Mouse (Mus musculus): ENCODE measurements at regions not wholly inside any gene's neighbourhood (a gene's known extent, or its start where the extent isn't known, plus 50 kb on each side); places are given as distances from the start of the nearest gene placed in this dataset.

DNA sequence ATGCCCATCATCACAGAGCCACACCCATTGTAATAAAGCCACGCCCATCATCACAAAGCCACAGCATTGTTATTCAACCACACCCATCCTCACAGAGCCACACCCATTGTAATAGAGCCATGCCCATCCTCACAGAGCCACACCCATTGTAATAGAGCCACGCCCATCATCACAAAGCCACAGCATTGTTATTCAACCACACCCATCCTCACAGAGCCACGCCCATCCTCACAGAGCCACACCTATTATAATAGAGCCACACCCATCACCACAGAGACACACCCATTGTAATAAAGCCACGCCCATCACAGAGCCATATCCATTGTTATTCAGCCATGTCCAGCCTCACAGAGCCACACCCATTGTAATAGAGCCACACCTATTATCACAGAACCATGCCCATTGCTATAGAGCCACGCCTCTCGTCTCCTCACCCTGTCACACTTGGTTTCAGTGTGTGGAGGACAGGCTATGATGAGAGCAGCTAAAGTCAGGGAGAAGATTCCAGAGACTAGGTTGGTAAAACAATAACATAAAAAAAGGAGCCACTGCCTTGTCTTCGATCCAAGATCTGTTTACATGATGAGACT is 85.6 kb downstream of the Gxylt1 start:
- Histone ChIP-seq H3K36me3 (ENCODE audit: insufficient read depth, low read length) (no peaks in the 10 kb centered on the region), H3K9ac (replicated peaks; ENCODE audit: low read length) (no peak overlapping the region), H3K4me3 (ENCODE audit: low read length) (no peak overlapping the region), H3K4me1 (ENCODE audit: insufficient read depth, low read length) (no peaks in the 10 kb centered on the region), H3K4me2 (ENCODE audit: low read depth, low read length) (no peak overlapping the region), H3K27me3 (ENCODE audit: insufficient read depth, low read length) (no peaks in the 10 kb centered on the region), H3K27ac (no peak overlapping the region), H3K9me3 (ENCODE audit: low read length) (no peaks in the 10 kb centered on the region)
- WGBS: 93% methylated on average over 7 of the region's 7 CpGs
- no peak for TF ChIP-seq CTCF (IDR thresholded peaks at IDR 0.05; ENCODE audit: low read depth)
- no peak for DNase-seq (ENCODE audit: low spot score)
- ATAC-seq: no peak

DNA sequence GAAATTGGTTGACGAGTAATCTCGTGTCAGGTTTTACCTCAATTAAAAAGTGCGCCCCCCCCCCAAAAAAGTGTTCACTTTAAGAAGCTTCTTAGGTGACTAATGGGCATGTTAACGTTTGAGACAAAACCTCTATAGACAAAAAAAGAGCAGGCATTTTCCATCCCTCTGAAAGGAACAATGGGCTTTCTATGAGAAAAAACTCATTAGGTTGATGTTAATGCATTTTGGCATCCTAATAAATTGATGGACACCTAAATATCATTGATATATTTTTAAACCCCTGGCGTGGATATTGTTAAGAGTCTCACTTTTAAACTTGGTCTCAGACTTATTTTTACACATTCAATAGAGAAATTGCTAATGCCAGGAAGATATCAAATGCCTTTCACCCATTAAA is 98.8 kb downstream of the Gxylt1 start:
- H3K36me3 ChIP-seq (ENCODE audit: insufficient read depth, low read length): no peaks in the 10 kb centered on the region
- no peak overlapping the region for H3K4me3 ChIP-seq (ENCODE audit: low read length)
- H3K9me3 ChIP-seq (ENCODE audit: low read length): no peaks in the 10 kb centered on the region
- H3K4me2 ChIP-seq (ENCODE audit: low read depth, low read length): no peak overlapping the region
- H3K27ac ChIP-seq: no peak overlapping the region
- no peak overlapping the region for H3K9ac ChIP-seq (replicated peaks; ENCODE audit: low read length)
- TF ChIP-seq CTCF (IDR thresholded peaks at IDR 0.05; ENCODE audit: low read depth): no peak
- no peaks in the 10 kb centered on the region for H3K4me1 ChIP-seq (ENCODE audit: insufficient read depth, low read length)
- DNase-seq (ENCODE audit: low spot score): no peak
- no peak for ATAC-seq
- H3K27me3 ChIP-seq (ENCODE audit: insufficient read depth, low read length): no peaks in the 10 kb centered on the region
- 79% methylated on average over 5 of the region's 5 CpGs for WGBS

DNA sequence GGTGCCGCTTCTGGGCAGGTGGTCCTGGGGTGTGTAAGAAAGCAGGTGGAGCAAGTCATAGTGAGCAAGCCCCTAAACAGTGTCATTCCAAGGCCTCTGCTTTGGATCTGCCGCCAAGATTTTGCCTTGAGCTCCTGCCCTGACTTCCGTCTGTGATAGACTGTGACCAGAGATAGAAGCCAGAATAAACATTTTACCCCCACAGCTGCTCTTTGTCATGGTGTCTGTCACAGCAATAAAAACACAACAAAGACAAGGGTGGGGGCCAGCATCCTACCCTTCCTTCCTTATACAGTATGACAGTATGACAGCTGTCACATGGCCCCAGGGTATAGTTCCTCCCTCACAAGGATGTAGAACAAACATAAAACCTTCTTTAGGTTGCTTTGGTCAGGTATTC is 106.2 kb downstream of the Gxylt1 start:
- H3K27me3 ChIP-seq (ENCODE audit: insufficient read depth, low read length): no peaks in the 10 kb centered on the region
- no peaks in the 10 kb centered on the region for H3K36me3 ChIP-seq (ENCODE audit: insufficient read depth, low read length)
- no peak overlapping the region for H3K27ac ChIP-seq
- TF ChIP-seq CTCF (IDR thresholded peaks at IDR 0.05; ENCODE audit: low read depth): no peak
- no peaks in the 10 kb centered on the region for H3K4me1 ChIP-seq (ENCODE audit: insufficient read depth, low read length)
- H3K4me2 ChIP-seq (ENCODE audit: low read depth, low read length): no peak overlapping the region
- DNase-seq (ENCODE audit: low spot score) (no peak), ATAC-seq (no peak)
- no peak overlapping the region for H3K4me3 ChIP-seq (ENCODE audit: low read length)
- no peaks in the 10 kb centered on the region for H3K9me3 ChIP-seq (ENCODE audit: low read length)
- 77% methylated on average over 3 of the region's 3 CpGs for WGBS
- no peak overlapping the region for H3K9ac ChIP-seq (replicated peaks; ENCODE audit: low read length)

DNA sequence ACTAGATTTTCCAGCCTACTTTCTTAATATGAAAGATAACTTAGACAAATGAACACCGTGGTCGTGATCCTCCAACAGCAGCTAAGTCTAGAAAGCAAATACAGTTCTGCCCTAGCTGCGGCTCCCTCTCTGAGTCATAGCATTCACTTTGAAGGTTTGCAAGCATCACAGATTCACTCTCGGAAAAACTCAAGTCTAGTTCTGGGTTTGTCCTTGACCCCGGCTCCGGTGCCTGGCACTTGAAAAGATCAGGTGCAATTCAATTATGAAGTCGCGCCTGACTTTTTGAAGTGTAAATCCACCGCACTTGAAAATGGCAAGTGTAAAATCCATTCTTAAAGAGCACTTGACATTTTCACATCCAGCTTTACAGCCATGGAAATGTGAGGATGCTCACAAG is 107.5 kb downstream of the Gxylt1 start:
- Histone ChIP-seq H3K4me2 (ENCODE audit: low read depth, low read length) (no peak overlapping the region), H3K4me1 (ENCODE audit: insufficient read depth, low read length) (no peaks in the 10 kb centered on the region), H3K4me3 (ENCODE audit: low read length) (no peak overlapping the region), H3K9me3 (ENCODE audit: low read length) (no peaks in the 10 kb centered on the region), H3K27ac (no peak overlapping the region), H3K36me3 (ENCODE audit: insufficient read depth, low read length) (no peaks in the 10 kb centered on the region), H3K27me3 (ENCODE audit: insufficient read depth, low read length) (no peaks in the 10 kb centered on the region), H3K9ac (replicated peaks; ENCODE audit: low read length) (no peak overlapping the region)
- TF ChIP-seq CTCF (IDR thresholded peaks at IDR 0.05; ENCODE audit: low read depth): no peak
- DNase-seq (ENCODE audit: low spot score): no peak
- ATAC-seq: no peak
- whole genome bisulfite sequencing: 87% methylated on average over 9 of the region's 9 CpGs

DNA sequence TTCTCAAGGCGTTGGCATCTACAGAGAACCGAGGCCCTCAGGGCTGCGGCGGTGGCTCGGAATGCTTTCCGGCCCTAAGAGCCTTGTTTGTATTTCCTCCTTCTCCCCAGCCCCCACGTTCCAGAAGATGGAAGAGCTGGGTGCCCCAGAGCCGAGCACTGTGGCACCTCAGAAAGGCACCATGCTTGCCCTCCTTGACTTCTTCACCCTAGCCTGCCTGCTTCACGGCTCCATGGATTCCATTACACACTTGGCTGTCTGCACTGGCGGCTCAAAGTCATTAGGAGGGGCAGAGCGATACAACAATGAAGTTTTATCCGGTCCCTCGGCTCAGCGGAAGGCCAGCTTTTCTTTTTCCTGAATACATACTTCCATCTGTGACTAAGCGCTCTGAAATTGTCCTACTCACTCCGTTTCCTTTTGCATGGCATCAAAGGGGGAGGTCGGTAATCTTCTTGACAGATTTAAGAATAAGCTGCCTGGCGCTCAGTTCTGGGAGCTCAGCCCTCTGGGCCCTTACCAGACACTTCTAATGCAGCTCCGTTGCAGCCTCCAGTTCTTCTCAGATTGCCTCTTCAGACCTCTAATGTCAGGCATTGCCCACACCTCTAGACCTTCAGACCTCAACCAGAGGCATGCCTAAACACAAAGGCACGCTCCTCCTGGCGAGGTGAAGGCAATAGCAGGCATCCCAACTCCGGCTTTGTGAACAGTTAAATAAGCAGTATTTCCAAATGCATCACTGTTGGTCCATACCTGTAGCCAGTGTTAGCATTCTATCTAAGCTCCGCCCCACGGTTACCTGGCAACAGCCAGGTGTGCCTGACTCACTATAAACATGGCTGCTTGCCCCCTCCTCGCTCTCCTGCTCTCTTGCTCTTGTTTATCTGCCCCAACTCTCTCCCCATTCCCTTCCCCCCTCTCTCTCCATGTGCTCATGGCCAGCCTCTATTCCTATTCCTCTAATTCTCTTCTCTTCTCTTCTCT is 112.8 kb downstream of the Gxylt1 start:
- ATAC-seq (peak; percentile 40; the same call in 1 of the 2 replicates), DNase-seq (ENCODE audit: low spot score) (peak; percentile 40)

DNA sequence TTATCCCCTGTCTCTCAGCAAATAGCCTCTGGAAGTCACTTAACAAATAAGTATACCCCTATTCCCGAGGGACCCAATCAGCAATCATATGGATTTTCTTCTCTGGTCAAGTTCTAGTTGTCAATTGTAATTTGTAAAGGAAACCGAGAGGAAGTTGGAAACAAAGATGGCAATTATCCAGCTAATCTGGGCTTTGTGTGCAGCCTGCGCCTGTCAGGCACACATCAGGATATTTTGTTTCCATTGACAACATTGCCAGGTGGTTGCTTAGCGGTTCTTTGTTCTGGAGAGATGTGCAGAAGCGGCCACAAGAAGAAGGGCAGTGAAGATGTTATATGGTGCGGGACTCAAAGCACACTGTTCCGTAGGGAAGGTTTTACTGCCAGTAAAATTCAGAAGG is 113.7 kb downstream of the Gxylt1 start:
- no peak for TF ChIP-seq CTCF (IDR thresholded peaks at IDR 0.05; ENCODE audit: low read depth)
- 50% methylated on average over 7 of the region's 7 CpGs for WGBS
- Histone ChIP-seq H3K36me3 (ENCODE audit: insufficient read depth, low read length) (no peaks in the 10 kb centered on the region), H3K4me3 (ENCODE audit: low read length) (no peak overlapping the region), H3K9me3 (ENCODE audit: low read length) (no peaks in the 10 kb centered on the region), H3K27me3 (ENCODE audit: insufficient read depth, low read length) (no peaks in the 10 kb centered on the region), H3K9ac (replicated peaks; ENCODE audit: low read length) (no peak overlapping the region), H3K27ac (no peak overlapping the region), H3K4me2 (ENCODE audit: low read depth, low read length) (no peak overlapping the region), H3K4me1 (ENCODE audit: insufficient read depth, low read length) (peaks cover 5% of the 10 kb centered on the region; the same call in 1 of the 2 replicates)
- ATAC-seq (no peak), DNase-seq (ENCODE audit: low spot score) (peak; percentile 34)

More for the DNA sequence above, 112.8 kb downstream of the Gxylt1 start:
- H3K4me2 ChIP-seq (ENCODE audit: low read depth, low read length): peak overlapping the region; percentile 17; the same call in 1 of the 2 replicates
- no peak for TF ChIP-seq CTCF (IDR thresholded peaks at IDR 0.05; ENCODE audit: low read depth)
- 50% methylated on average over 25 of the region's 25 CpGs for WGBS
- peak overlapping the region; percentile 5; the same call in 1 of the 2 replicates for H3K27ac ChIP-seq
- H3K9me3 ChIP-seq (ENCODE audit: low read length): no peaks in the 10 kb centered on the region
- H3K36me3 ChIP-seq (ENCODE audit: insufficient read depth, low read length): no peaks in the 10 kb centered on the region
- H3K4me1 ChIP-seq (ENCODE audit: insufficient read depth, low read length): peaks cover 5% of the 10 kb centered on the region; the same call in 1 of the 2 replicates
- no peaks in the 10 kb centered on the region for H3K27me3 ChIP-seq (ENCODE audit: insufficient read depth, low read length)
- no peak overlapping the region for H3K4me3 ChIP-seq (ENCODE audit: low read length)
- H3K9ac ChIP-seq (replicated peaks; ENCODE audit: low read length): 0 out of 2 replicates have a peak overlapping the region, but pooled peaks have one; percentile 17

Data from hindbrain, postnatal 0 days (tissue).